Mouse (Mus musculus): ENCODE measurements around the gene Tas2r137.

DNA sequence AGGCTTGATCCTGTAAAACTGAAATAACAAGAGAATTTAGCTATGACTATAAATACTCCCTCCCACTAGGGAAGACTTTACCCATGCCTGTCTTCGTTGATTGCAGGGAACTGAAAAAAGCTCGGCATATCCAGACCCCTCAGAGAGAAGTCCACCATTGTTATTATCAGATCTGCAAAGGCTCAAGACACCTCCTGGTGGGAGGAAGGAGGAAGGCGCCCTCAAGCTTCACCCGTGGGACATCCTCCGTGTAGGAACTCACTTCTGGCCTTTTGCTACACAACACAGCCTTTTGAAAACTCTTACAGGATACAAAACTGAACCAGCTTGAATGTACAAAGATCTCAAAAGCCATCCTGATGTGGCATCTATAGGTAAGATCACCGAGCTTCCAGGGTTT lies 25.3 kb upstream of the Tas2r137 start:
- TF ChIP-seq CTCF (IDR thresholded peaks at IDR 0.05; ENCODE audit: borderline replicate concordance, insufficient read depth, low read length) (no peak), POLR2A (IDR thresholded peaks at IDR 0.05; ENCODE audit: low read depth, low read length) (no peak)
